Mouse (Mus musculus): ENCODE measurements around the gene Rtn1. TPM values are rescaled to one million over a fixed set of nuclear protein-coding genes. Genes with fewer than 3 reads are reported as not detected.

Rtn1 gene
- polyA plus RNA-seq, 1 experiment from 2014 or later = 6.6 TPM

DNA sequence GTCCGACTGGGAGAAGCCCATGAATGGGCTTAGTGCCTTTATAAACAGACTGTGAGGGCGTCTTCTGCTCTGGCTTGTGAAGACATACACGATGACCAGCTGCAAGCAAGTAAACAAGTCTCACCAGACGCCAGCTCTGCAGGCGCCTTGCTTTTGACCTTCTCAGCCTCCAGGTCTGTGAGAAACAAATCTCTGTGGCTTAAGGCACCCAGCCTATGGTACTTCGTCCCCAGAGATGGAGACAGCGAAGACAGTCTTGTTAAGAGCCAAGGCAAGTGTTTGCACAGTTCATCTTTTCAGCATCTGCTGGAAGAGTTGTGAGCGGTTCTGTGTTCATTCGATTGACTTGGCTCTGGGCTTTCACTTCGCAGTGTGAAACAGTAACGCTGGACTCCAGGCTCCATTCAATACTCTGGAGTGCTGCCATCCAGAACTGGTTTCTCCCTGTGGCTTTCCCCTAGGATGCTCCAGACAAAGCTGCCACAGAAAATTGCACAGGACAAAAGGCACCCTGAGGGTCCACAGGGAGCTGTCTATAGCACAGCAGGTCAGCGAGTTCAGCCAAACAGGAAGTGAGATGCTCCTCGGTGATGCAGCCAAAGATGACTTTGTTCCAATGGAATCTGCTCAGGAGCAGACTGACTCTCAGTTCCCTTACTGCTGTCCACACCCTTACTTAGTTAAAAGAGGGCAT lies 135.0 kb downstream of the Rtn1 start:
- Histone ChIP-seq H3K27ac (no peak overlapping the region), H3K27me3 (ENCODE audit: insufficient read depth, low read length) (no peaks in the 10 kb centered on the region), H3K4me3 (replicated peaks; ENCODE audit: low read depth, low read length) (no peak overlapping the region), H3K36me3 (ENCODE audit: insufficient read depth, low read length) (no peaks in the 10 kb centered on the region), H3K9me3 (replicated peaks; ENCODE audit: low read length) (no peaks in the 10 kb centered on the region), H3K9ac (ENCODE audit: low read depth, low read length) (no peak overlapping the region), H3K4me1 (replicated peaks; ENCODE audit: insufficient read depth, low read length) (no peaks in the 10 kb centered on the region), H3K4me2 (ENCODE audit: low read length) (no peak overlapping the region)
- ATAC-seq (replicated peaks; ENCODE audit: low FRiP score, low read depth) (no peak), DNase-seq (ENCODE audit: low spot score) (no peak)
- no peak for TF ChIP-seq CTCF (IDR thresholded peaks at IDR 0.05; ENCODE audit: low read depth)
- WGBS = 64% methylated on average over 13 of the region's 13 CpGs

DNA sequence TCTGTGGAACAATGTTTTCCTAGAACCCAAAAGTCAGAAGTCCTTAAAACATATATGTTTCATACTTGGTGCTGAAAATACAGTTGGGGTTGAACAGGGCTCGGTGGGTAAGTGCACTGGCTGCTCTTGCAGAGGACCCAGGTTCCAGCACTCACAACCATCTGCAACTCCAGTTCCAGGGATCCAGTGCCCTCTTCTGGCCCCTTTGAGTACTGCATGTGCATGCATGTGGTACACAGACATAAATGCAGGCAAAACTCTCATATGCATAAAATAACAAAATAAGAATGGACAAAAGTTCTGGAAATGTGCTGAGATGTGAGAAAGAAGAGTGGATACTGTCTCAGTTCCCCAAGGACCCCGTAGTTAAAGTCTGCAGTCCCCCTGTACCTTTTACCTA lies 141.2 kb downstream of the Rtn1 start:
- no peak overlapping the region for H3K27ac ChIP-seq
- no peak overlapping the region for H3K4me2 ChIP-seq (ENCODE audit: low read length)
- no peak overlapping the region for H3K4me3 ChIP-seq (replicated peaks; ENCODE audit: low read depth, low read length)
- peak; percentile 46 for TF ChIP-seq CTCF (IDR thresholded peaks at IDR 0.05; ENCODE audit: low read depth)
- 87% methylated on average over 2 of the region's 2 CpGs for WGBS
- no peak overlapping the region for H3K9ac ChIP-seq (ENCODE audit: low read depth, low read length)
- no peaks in the 10 kb centered on the region for H3K4me1 ChIP-seq (replicated peaks; ENCODE audit: insufficient read depth, low read length)
- no peaks in the 10 kb centered on the region for H3K9me3 ChIP-seq (replicated peaks; ENCODE audit: low read length)
- no peaks in the 10 kb centered on the region for H3K36me3 ChIP-seq (ENCODE audit: insufficient read depth, low read length)
- no peak for ATAC-seq (replicated peaks; ENCODE audit: low FRiP score, low read depth)
- DNase-seq (ENCODE audit: low spot score) = no peak
- H3K27me3 ChIP-seq (ENCODE audit: insufficient read depth, low read length) = no peaks in the 10 kb centered on the region

DNA sequence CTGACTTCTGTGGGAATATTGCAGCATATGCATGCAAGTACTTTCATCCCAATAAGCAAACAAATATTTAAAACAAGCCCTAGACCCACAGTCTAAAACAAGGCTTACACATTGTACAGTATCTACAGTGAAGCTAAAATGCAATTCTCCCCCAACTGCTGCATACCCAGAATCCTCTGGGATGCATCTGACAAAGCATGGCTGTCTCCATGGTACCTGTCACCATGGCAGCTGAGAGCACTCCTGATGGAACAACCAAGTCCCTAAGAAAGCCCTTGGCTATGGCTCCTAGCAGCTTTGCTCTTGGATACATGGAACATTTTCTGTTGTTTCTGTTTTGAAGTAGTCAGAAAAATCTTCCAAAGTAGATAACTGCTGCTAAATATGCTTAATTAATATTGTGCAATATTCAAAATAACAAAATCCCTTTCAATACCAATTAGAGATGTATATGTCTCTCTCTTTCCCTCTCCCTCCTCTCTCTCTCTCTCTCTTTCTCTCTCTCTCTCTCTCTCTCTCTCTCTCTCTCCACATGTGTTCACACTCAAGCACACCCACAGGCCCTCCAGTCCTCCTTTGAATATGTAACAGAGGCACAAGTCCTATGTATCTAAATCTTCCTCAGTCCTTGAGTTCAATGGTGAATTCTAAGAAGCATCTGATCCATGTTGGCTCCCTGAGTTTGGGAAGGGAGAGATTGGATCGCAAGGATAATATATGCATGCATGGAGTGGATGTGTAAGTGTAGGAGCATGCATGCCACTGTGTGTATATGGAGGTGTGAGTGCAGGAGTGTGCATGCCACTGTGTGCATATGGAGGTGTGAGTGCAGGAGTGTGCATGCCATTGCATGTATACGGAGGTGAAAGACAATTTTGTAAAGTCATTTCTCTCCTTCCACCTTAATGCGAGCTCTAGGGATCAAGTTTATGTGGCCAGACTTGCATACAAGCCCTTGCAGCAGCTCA lies 143.3 kb downstream of the Rtn1 start:
- Histone ChIP-seq H3K4me3 (replicated peaks; ENCODE audit: low read depth, low read length) (no peak overlapping the region), H3K27me3 (ENCODE audit: insufficient read depth, low read length) (no peaks in the 10 kb centered on the region), H3K9me3 (replicated peaks; ENCODE audit: low read length) (no peaks in the 10 kb centered on the region), H3K4me1 (replicated peaks; ENCODE audit: insufficient read depth, low read length) (no peaks in the 10 kb centered on the region), H3K36me3 (ENCODE audit: insufficient read depth, low read length) (no peaks in the 10 kb centered on the region), H3K4me2 (ENCODE audit: low read length) (no peak overlapping the region), H3K9ac (ENCODE audit: low read depth, low read length) (no peak overlapping the region), H3K27ac (no peak overlapping the region)
- DNase-seq (ENCODE audit: low spot score) (no peak), ATAC-seq (replicated peaks; ENCODE audit: low FRiP score, low read depth) (no peak)
- TF ChIP-seq CTCF (IDR thresholded peaks at IDR 0.05; ENCODE audit: low read depth) = no peak
- 95% methylated on average over 3 of the region's 3 CpGs for WGBS

DNA sequence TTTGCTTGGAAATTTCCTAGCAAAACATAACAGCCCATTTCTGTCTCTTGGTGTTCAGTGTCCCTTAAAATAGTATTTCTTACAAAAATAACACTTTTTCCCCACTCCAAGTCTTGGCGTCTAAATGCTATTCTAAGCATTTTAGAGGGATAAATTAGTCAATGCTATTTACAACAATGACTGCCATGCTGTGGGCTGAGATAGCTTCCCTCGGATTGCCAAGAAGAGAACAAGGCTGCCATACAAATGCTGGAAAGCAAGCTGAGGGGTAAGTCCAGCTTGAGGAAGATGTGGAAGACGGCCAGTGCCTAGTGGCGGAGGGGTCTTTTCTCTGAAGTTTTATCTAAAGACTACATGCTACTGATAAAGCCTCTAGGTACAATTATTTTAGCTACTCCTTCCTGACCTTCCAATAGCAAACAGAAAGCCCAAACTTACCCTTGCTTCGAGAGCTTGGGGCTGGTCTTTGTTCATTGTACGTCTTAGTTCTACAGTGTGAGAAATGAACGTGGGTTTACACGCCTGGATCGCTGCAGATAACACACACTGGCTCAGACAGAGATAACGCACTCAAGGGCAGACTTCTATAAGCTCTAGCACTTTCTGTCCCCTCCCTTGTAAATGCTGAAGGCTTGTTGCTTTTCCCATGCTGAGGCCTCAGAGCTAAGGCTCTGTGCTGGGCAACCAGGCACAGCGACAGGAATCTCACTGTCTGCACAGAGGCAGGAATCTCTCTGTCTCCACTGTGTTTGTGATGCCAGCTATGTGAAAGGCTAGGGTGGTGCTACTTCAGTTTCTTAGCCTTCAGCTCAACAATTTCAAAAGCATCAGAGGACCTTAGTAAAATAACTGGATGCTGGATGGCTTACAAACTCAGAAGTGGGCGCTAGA lies 145.4 kb downstream of the Rtn1 start:
- Histone ChIP-seq H3K27me3 (ENCODE audit: insufficient read depth, low read length) (no peaks in the 10 kb centered on the region), H3K27ac (no peak overlapping the region), H3K4me2 (ENCODE audit: low read length) (no peak overlapping the region), H3K9me3 (replicated peaks; ENCODE audit: low read length) (no peaks in the 10 kb centered on the region), H3K4me1 (replicated peaks; ENCODE audit: insufficient read depth, low read length) (no peaks in the 10 kb centered on the region), H3K4me3 (replicated peaks; ENCODE audit: low read depth, low read length) (no peak overlapping the region), H3K9ac (ENCODE audit: low read depth, low read length) (no peak overlapping the region), H3K36me3 (ENCODE audit: insufficient read depth, low read length) (no peaks in the 10 kb centered on the region)
- 79% methylated on average over 12 of the region's 12 CpGs for WGBS
- no peak for TF ChIP-seq CTCF (IDR thresholded peaks at IDR 0.05; ENCODE audit: low read depth)
- DNase-seq (ENCODE audit: low spot score) (no peak), ATAC-seq (replicated peaks; ENCODE audit: low FRiP score, low read depth) (no peak)

- TF ChIP-seq CTCF (IDR thresholded peaks at IDR 0.05; ENCODE audit: low read depth) = no peak
- ATAC-seq (replicated peaks; ENCODE audit: low FRiP score, low read depth) (no peak), DNase-seq (ENCODE audit: low spot score) (no peak)
- WGBS = 64% methylated on average over 6 of the region's 6 CpGs
- Histone ChIP-seq H3K9ac (ENCODE audit: low read depth, low read length) (no peak overlapping the region), H3K36me3 (ENCODE audit: insufficient read depth, low read length) (no peaks in the 10 kb centered on the region), H3K27me3 (ENCODE audit: insufficient read depth, low read length) (no peaks in the 10 kb centered on the region), H3K4me2 (ENCODE audit: low read length) (no peak overlapping the region), H3K4me1 (replicated peaks; ENCODE audit: insufficient read depth, low read length) (no peaks in the 10 kb centered on the region), H3K9me3 (replicated peaks; ENCODE audit: low read length) (no peaks in the 10 kb centered on the region), H3K4me3 (replicated peaks; ENCODE audit: low read depth, low read length) (no peak overlapping the region), H3K27ac (no peak overlapping the region)
Observed at GRCm38 (mm10) chr12:72257000-72257399, 151.9 kb downstream of the Rtn1 start.

DNA sequence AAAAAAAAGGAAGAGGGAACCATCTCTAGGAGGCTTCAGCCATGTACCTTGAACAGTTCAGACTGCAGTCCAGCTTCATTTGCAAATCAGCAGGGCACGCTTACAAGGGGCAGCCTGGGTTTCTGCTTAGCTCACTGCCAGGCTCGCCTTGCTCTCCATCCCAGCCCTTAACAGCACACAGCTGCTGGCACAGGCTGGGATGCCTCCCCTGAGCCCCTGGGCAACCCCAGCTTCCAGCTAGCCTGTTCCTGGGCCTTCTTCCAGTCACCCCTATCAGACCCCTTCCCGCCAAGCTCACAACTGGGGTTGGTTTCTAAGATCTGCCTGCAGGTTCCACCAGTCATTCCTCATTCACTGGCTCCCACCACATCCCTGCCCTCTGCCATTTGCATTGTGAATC lies 155.8 kb downstream of the Rtn1 start:
- Histone ChIP-seq H3K27me3 (ENCODE audit: insufficient read depth, low read length) (no peaks in the 10 kb centered on the region), H3K27ac (no peak overlapping the region), H3K4me1 (replicated peaks; ENCODE audit: insufficient read depth, low read length) (no peaks in the 10 kb centered on the region), H3K36me3 (ENCODE audit: insufficient read depth, low read length) (no peaks in the 10 kb centered on the region), H3K4me2 (ENCODE audit: low read length) (no peak overlapping the region), H3K4me3 (replicated peaks; ENCODE audit: low read depth, low read length) (no peak overlapping the region), H3K9ac (ENCODE audit: low read depth, low read length) (no peak overlapping the region), H3K9me3 (replicated peaks; ENCODE audit: low read length) (no peaks in the 10 kb centered on the region)
- ATAC-seq (replicated peaks; ENCODE audit: low FRiP score, low read depth) = no peak
- WGBS = 72% methylated on average over 3 of the region's 3 CpGs
- DNase-seq (ENCODE audit: low spot score) = no peak
- TF ChIP-seq CTCF (IDR thresholded peaks at IDR 0.05; ENCODE audit: low read depth) = no peak
